Mouse (Mus musculus) forelimb bud, embryonic 11.5 days (tissue): ENCODE measurements at regions not wholly inside any gene's neighbourhood (a gene's known extent, or its start where the extent isn't known, plus 50 kb on each side); places are given as distances from the start of the nearest gene placed in this dataset.

Experiments used
- DNase-seq: peaks from one replicate; pipeline ENCODE4 v3.0.0-alpha.2; 2012; ENCODE audit warnings: low read depth, low spot score

DNA sequence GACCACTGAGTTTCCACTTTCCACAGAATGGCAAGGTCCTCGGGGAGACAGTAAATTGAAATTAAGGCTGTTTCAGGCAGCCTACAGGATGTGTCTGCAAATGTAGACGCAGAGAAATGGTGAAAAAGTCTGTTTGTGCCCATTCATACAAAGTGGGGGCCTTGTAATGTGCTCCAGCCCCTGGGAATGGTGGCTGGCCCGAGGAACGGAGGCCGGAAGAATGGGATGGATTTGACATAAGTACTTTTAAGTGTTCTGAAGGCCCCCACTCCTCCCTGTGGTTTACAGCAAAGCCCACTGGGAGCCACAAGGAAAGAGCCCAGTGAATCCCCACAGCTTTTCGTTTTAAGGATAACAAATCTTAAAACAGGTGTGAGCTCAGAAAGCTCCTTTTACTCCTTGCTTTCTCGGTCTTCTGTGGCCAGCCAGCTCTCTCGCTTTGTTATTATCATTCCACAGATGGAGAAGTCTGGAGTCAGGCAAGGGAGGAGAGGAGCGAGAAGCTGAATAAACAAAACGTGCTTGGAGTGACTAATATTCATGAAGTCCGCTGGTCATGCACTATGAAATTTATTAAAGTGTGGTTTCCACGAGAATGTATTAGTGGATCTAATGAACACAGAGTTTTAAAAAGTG, 337.7 kb downstream of the Hlx start:
- DNase-seq = no peak

DNA sequence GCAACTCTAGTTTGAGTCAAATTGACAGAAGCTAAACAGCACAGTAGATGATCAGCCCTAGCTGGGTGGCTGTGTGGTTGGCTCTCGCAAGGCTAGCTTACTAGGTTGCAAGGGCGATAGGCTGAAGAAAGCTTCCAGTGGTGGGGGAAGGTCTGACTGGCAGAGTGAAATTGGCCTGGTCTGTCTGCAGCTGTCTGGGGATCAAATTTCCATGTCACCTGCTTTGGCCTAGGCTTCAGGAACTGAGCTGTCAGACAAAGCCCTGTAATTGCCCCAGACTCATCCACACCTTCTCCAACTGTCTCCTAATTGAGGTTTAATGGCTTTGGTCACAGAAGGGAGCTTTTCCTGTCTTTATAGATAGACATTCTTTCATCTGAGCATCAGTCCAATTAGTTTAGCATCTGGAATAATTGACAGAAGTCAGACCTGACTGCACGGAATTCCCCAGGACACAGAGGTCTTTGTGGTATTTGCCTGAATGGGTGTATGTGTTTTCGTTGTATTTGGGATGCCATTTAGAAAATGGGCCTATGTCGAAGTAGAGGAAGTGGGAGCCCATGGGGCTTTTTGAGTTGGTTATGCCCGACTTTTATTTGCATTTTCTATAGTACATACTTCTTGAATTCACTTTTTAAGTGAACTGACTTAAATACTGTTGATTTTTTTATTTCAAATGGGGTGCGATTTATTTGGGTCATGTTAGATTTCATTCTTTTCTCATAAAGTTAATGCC, 348.2 kb downstream of the Hlx start:
- peak; percentile 46 for DNase-seq

DNA sequence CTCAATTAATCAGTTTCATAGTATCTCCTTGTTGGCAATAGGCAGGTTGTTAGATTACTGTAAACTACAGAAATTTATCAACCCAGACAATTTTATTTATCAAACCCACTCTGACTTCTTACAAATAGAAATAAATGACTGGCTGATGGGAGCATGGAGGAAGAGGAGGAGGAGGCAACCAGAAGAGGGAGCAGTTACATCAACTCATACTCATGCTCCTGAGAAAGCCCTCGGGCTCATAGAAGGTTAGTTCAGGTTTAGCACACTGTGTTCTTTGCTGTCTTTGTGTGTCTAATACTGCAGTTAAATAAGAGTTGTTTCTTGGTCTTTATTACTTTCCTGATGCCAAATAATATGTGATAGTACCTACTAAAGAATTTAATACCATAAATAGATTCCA, 344.6 kb upstream of the 1700056E22Rik start:
- no peak for DNase-seq

GRCm38 (mm10) chr1:184365026-184365425, 330.9 kb upstream of the 1700056E22Rik start:
- DNase-seq = no peak

- DNase-seq = no peak
Observed at GRCm38 (mm10) chr1:184358226-184358568, 324.1 kb upstream of the 1700056E22Rik start.

GRCm38 (mm10) chr1:184357474-184358225, 323.5 kb upstream of the 1700056E22Rik start:
- DNase-seq = no peak

- peak; percentile 17 for DNase-seq
Observed at GRCm38 (mm10) chr1:184353832-184354449, 319.8 kb upstream of the 1700056E22Rik start.

DNA sequence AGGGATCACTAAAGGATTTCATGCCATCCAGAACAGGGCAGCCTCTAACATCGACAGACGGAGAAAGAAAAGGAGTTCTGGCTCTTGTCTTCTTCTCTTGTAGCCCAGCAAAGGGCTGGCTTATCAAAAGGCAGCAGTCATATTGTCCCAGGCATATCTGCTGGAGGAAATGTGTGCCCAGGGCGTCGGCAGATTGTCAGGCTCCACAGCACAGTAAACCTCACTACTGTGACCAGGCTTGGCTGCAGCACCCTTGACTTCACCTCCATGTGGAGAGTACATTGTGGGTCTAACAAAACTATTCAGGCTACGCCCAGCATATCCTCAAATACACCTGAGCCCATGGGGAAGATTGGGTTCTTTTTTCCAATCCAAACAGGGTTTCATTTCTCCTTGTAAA, 317.7 kb upstream of the 1700056E22Rik start:
- DNase-seq = no peak

DNA sequence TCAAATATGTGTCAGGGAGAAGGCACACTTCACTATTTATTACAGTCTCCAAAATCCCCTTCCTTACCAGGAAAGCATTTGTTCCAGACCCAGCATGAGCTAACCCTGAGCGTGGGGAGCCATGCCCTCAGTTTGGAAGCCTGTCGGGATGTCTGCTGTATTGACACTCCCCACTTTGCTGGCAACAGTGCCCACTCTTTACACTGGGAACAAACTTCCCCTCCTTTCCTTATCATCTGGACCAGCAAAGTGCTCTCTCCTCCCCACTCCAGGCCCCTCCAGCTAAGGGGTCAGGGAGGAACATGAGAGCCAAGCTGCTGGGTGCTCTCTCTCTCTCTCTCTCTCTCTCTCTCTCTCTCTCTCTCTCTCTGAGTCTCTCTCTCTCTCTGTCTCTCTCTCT, 310.7 kb upstream of the 1700056E22Rik start:
- no peak for DNase-seq

GRCm38 (mm10) chr1:184335952-184336351, 301.9 kb upstream of the 1700056E22Rik start:
- no peak for DNase-seq

- peak; percentile 73 for DNase-seq
Observed at GRCm38 (mm10) chr1:184335281-184335680, 301.2 kb upstream of the 1700056E22Rik start.

DNA sequence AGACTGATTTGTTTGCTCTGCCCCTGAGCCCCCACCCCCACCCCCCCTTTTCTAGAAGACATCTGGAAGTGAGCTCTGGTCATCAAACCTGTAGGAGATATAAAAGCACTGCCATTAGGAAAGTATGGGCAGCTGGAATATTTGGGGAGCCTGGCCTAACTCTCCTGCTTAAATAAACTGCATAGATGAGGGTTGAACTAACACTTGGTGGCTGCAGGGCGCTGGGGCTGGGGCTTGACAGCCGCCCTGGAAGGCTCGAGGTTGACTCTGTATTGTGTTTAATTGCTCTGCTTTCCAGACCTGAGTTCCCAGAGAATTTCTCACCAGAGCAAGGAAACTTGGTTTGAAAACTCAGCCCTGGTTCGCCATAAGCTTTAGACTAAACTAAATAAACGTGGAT, 300.7 kb upstream of the 1700056E22Rik start:
- no peak for DNase-seq

GRCm38 (mm10) chr1:184333086-184333485, 299.0 kb upstream of the 1700056E22Rik start:
- no peak for DNase-seq

DNA sequence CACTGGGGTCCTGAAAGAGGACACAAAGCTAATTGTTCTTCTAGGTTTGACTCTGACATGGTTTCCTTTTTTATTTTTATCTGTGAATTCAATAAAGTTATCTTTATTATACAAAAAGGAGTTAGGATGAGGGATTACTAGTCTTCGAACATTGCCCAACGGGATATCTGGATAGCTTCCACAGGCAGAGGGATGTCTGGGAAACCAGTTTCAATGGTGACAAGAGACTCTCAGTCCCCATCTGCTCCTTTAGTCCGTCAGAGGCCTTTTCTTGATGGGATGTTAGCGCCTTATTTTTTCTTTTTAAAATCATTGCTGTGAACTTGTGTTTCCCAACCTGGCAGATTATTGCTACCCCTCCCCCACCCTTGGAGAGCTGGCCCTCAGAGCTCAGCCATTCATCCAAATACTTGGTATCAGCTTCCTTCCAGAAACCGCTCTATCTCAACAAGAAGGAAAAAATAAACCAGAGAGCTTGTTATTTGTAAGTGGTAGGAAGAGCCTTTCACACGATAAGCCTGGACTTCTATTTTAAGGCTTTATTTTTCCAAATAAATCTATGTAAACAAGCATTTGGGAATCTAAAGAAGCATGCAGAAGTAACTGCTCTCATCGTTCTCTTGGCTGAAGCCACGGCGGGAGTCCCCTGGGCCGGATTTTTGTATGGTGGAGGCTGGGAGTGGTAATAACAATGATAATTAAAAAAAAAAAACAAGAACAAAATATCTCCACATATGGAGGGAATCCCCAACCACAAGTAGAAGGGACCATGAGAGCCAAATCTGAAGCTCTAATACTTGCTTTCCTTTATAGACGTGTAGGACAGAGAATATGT, 296.6 kb upstream of the 1700056E22Rik start:
- no peak for DNase-seq

GRCm38 (mm10) chr1:184326191-184326590, 292.1 kb upstream of the 1700056E22Rik start:
- no peak for DNase-seq

GRCm38 (mm10) chr1:184324234-184324633, 290.1 kb upstream of the 1700056E22Rik start:
- no peak for DNase-seq

DNA sequence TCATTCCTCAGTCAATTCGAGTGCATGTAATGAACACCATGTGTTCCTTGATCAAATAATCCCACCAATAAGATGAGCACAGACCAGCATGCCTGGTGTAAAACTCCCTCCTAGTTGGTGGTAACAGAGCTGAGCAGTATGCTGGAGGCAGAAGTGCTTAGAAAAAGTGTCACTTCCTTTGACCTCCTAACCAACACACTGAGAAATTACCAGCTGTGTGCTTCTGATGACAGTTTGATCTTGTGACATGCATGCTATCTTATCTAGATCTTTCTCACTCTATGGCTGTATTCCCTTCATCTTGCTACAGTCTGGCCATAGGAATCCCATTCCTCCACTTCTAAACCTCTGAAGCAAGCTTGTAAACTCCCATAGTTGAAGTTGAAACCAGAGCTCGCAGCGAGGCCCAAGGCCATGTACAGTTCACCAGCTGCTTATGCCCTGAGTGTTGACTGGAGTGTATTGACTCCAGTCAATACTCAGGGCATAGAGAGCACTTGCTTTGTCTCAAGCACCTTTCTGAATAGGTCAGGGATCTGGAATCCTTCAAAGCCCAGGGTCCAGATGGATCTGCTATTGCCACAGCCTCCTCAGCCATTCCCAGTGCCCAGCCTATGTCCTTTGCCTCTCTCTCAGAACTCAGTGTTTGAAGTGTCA, 286.5 kb upstream of the 1700056E22Rik start:
- no peak for DNase-seq

GRCm38 (mm10) chr1:184310185-184310815, 276.2 kb upstream of the 1700056E22Rik start:
- DNase-seq = no peak

- DNase-seq = no peak
Observed at GRCm38 (mm10) chr1:184304813-184305212, 270.7 kb upstream of the 1700056E22Rik start.

DNA sequence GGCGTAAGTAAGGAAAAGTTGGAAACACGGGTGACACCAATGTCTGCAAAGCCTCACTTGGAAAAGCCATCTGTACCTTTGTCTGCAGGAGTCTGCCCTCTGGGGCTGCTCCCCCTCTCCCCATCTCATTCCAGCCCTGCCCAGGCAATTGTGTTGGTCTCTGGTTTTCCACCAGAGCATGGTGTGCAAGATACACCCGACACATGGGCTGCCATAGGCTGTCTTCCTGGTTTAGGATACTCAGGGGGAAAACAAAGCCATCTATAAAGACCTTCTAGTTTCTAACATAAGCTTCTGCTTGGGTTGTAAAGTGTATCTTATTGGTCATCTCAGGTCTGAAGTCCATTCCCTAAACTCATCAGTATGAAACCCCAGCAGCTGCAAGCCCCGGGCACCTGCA, 270.1 kb upstream of the 1700056E22Rik start:
- no peak for DNase-seq
